Mouse (Mus musculus) heart, adult 2 months (tissue): ENCODE data around the gene Slc38a4. TPM values are rescaled to one million over a fixed set of nuclear protein-coding genes. Genes with fewer than 3 reads are reported as not detected.
A peak's percentile ranks its signal among the peaks of the same experiment; 100 is the strongest.

Experiments used
- DNase-seq, 2 experiments: peaks; one replicate each; pipeline ENCODE4 v3.0.0; 2021
- H3K27ac ChIP-seq: fragments of 200-600 bp; 2 replicates; pipeline ENCODE4 v1.8.1; 2022
- H3K27me3 ChIP-seq: fragments of 200-500 bp; 2 replicates; pipeline ENCODE4 v1.6.1; 2012; ENCODE audit warnings: mild to moderate bottlenecking, low read length, inconsistent platforms, mixed read lengths; ENCODE audit not compliant: control insufficient read depth, insufficient read depth
- H3K36me3 ChIP-seq: fragments of 200-500 bp; 2 replicates; pipeline ENCODE4 v1.6.1; 2012; ENCODE audit warnings: low read length, inconsistent platforms; ENCODE audit not compliant: control insufficient read depth, insufficient read depth
- H3K4me1 ChIP-seq: fragments of 200-500 bp; 2 replicates; pipeline ENCODE4 v1.6.1; 2011; ENCODE audit warnings: low read length; ENCODE audit not compliant: control insufficient read depth, insufficient read depth
- H3K4me3 ChIP-seq: fragments of 200-600 bp; 2 replicates; pipeline ENCODE4 v1.8.1; 2022
- H3K79me2 ChIP-seq: fragments of 200-500 bp; replicated peaks from 2 replicates; pipeline ENCODE4 v1.6.1; 2012; ENCODE audit warnings: mild to moderate bottlenecking, inconsistent platforms, low read length, moderate library complexity, mixed read lengths; ENCODE audit not compliant: control insufficient read depth, insufficient read depth
- H3K9ac ChIP-seq: fragments of 200-500 bp; 2 replicates; pipeline ENCODE4 v1.6.1; 2012; ENCODE audit warnings: low read depth, mild to moderate bottlenecking, control low read depth, inconsistent platforms, low read length, mixed read lengths
- CTCF ChIP-seq: fragments of 200-600 bp; IDR thresholded peaks from 2 replicates; pipeline ENCODE4 v1.8.1; 2022; ENCODE audit warnings: antibody characterized with exemption, mild to moderate bottlenecking, moderate library complexity
- EP300 ChIP-seq: fragments of 200-500 bp; IDR thresholded peaks from 2 replicates; pipeline ENCODE4 v1.6.1; 2011; ENCODE audit warnings: low read depth, low read length, control low read depth; ENCODE audit not compliant: insufficient read depth
- POLR2A ChIP-seq: fragments of 200-500 bp; IDR thresholded peaks from 2 replicates; pipeline ENCODE4 v1.6.1; 2011; ENCODE audit warnings: mild to moderate bottlenecking, low read depth, low read length, control low read depth; ENCODE audit not compliant: insufficient read depth
- WGBS: fragments of 180-500 bp; shearing (Covaris S2); methylation state at CpG from one replicate; pipeline ENCODE4 v1.1.7; 2018; 5-methylcytosine and 5-hydroxymethylcytosine counted together
- intact Hi-C: fragments of 180-260 bp; cut with DNase I; formaldehyde crosslinking; loops from one replicate; pipeline ENCODE4 v1.15.1; 2025
- long read RNA-seq: library from polyadenylated mRNA; stranded (forward); transcript quantifications from one replicate; pipeline ENCODE4 v2.0.0, GENCODE M21; 2021
- polyA plus RNA-seq: library from polyadenylated mRNA; depleted of rRNA; stranded (reverse); fragments of >200 nt; gene quantifications from 2 replicates; pipeline ENCODE4 v1.2.3, GENCODE M21; 2012; rRNA removed
- total RNA-seq, 2 experiments: library from RNA; stranded (reverse); gene quantifications; 2 replicates each; pipeline ENCODE4 v1.2.3; 2021

The Slc38a4 gene
- total RNA-seq (1 to 10 TPM; 5.4 to 6.0 TPM), polyA plus RNA-seq (7.8 and 12.9 TPM in 2 replicates)
- long read RNA-seq, partial matches to known transcripts = 0 of 7 reads
- long read RNA-seq, other reads (novel, unspliced or antisense) = 4 of 7 reads

GRCm38 (mm10) chr15:97055794-97056193 is at the start of gene Slc38a4:
Slc38a4 (minus strand) TSS chr15:97055956.
- peak within 1 kb of the TSS; percentile 26 for H3K27ac ChIP-seq
- no peaks in the 10 kb centered on the region; the same call in 1 of the 2 replicates for H3K27me3 ChIP-seq
- WGBS = 48% methylated on average over 9 of the region's 9 CpGs
- peak within 1 kb of the TSS; percentile 55 for H3K9ac ChIP-seq
- no peaks in the 10 kb centered on the region for H3K4me1 ChIP-seq
- no peak for DNase-seq
- intact Hi-C loops = no loop called here
- H3K36me3 ChIP-seq = no peaks in the 10 kb centered on the region
- no peaks in the 10 kb centered on the region for H3K79me2 ChIP-seq
- H3K4me3 ChIP-seq = peak within 1 kb of the TSS; percentile 43
- TF ChIP-seq EP300 (no peak), CTCF (no peak), POLR2A (no peak)

DNA sequence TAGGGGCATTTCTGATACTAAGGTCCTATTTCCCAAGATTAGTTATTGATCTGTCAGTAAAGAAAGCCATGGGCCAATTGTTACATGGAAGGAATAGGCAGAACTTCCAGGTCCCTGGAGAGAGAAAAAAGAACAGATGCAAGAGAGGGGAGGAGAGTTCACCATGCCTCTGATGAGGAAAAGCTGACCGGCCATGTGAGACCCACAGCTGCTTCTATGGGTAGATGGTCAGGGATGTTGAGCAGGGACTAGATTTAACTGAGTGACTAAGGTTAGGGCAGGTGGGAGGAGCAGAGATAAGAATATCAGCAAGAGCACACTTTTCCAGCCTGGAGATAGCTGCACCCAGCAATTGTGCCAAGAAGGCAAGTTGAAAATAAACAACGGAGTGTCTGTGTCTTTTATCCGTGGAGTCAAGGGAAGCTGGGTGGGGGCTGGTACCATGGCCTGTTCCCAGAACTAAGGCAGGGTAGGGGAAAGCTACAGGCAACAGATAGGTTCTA is 49.2 kb upstream of the Slc38a4 start:
- intact Hi-C loops = no loop called here
- WGBS = 18% methylated on average over 3 of the region's 3 CpGs

DNA sequence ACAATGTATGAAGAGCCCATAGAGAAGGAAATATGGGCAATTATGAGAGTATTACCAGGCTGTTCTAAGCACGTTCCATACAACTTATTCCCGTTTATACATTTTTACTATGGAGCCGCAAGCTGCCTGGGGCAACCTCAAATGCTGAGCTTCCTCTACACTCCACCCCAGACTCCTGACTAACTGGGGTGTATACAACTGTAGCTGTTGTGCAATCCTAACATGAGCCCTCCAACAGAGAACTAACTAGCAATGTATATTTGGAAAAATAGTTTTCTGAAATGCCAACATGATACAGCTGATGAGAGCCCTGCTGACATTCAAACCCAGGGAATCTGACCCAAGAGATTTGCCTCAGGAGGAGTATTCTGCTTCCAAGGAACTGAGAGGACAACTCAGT is 48.3 kb upstream of the Slc38a4 start:
- intact Hi-C loops = no loop called here
- peaks cover 4% of the 10 kb centered on the region; the same call in 1 of the 2 replicates for H3K4me1 ChIP-seq

More for the DNA sequence above, 49.2 kb upstream of the Slc38a4 start:
- Histone ChIP-seq H3K4me3 (no peak overlapping the region), H3K4me1 (peaks cover 4% of the 10 kb centered on the region; the same call in 1 of the 2 replicates), H3K79me2 (no peaks in the 10 kb centered on the region), H3K36me3 (no peaks in the 10 kb centered on the region), H3K27ac (peak overlapping the region; percentile 52), H3K9ac (no peak overlapping the region), H3K27me3 (no peaks in the 10 kb centered on the region)
- DNase-seq = peak in 1 of 2 experiments; percentile 19
- TF ChIP-seq POLR2A (no peak), EP300 (no peak), CTCF (no peak)

GRCm38 (mm10) chr15:97102811-97103210 is 47.1 kb upstream of the Slc38a4 start:
- peaks cover 4% of the 10 kb centered on the region; the same call in 1 of the 2 replicates for H3K4me1 ChIP-seq
- 19% methylated on average over 10 of the region's 10 CpGs for WGBS
- H3K4me3 ChIP-seq = no peak overlapping the region
- no peaks in the 10 kb centered on the region for H3K79me2 ChIP-seq
- TF ChIP-seq CTCF = no peak
- peak; percentile 77 for TF ChIP-seq POLR2A
- H3K9ac ChIP-seq = peak overlapping the region; percentile 29; the same call in 1 of the 2 replicates
- intact Hi-C loops = loop anchor here (2.0 kb wide), 1 partner anchor 100 kb away; no protein-coding TSS in a partner anchor
- H3K27ac ChIP-seq = peak overlapping the region; percentile 89
- DNase-seq = peak; percentile 45 to 66
- H3K27me3 ChIP-seq = no peaks in the 10 kb centered on the region
- no peaks in the 10 kb centered on the region for H3K36me3 ChIP-seq

More for the DNA sequence above, 48.3 kb upstream of the Slc38a4 start:
- Histone ChIP-seq H3K27me3 (no peaks in the 10 kb centered on the region), H3K4me3 (no peak overlapping the region), H3K27ac (peak overlapping the region; percentile 40; the same call in 1 of the 2 replicates), H3K79me2 (no peaks in the 10 kb centered on the region), H3K9ac (no peak overlapping the region), H3K36me3 (no peaks in the 10 kb centered on the region)
- DNase-seq = no peak
- WGBS = 90% methylated on average over 3 of the region's 3 CpGs
- TF ChIP-seq POLR2A = no peak
- no peak for TF ChIP-seq CTCF
- no peak for TF ChIP-seq EP300

GRCm38 (mm10) chr15:97102181-97102580 is 46.4 kb upstream of the Slc38a4 start:
- peak; percentile 43 to 67 for DNase-seq
- TF ChIP-seq CTCF (no peak), POLR2A (0 out of 2 replicates have a peak, but pooled peaks have one; percentile 24), EP300 (0 out of 2 replicates have a peak, but pooled peaks have one; percentile 41)
- H3K36me3 ChIP-seq = no peaks in the 10 kb centered on the region
- H3K4me3 ChIP-seq = no peak overlapping the region
- intact Hi-C loops = loop anchor here (2.0 kb wide), 1 partner anchor 99 kb away; no protein-coding TSS in a partner anchor
- 53% methylated on average over 5 of the region's 5 CpGs for WGBS
- H3K27ac ChIP-seq = peak overlapping the region; percentile 89
- peaks cover 4% of the 10 kb centered on the region; the same call in 1 of the 2 replicates for H3K4me1 ChIP-seq
- H3K9ac ChIP-seq = no peak overlapping the region
- no peaks in the 10 kb centered on the region for H3K27me3 ChIP-seq
- H3K79me2 ChIP-seq = no peaks in the 10 kb centered on the region

- Histone ChIP-seq H3K4me1 (peaks cover 1% of the 10 kb centered on the region; the same call in 1 of the 2 replicates), H3K9ac (no peak overlapping the region), H3K36me3 (no peaks in the 10 kb centered on the region), H3K79me2 (no peaks in the 10 kb centered on the region), H3K27ac (no peak overlapping the region), H3K4me3 (no peak overlapping the region), H3K27me3 (no peaks in the 10 kb centered on the region)
- WGBS = 96% methylated on average over 10 of the region's 10 CpGs
- intact Hi-C loops = no loop called here
- TF ChIP-seq CTCF = no peak
- TF ChIP-seq POLR2A = no peak
- no peak for TF ChIP-seq EP300
- no peak for DNase-seq
Measured at GRCm38 (mm10) chr15:97099101-97099500, 43.3 kb upstream of the Slc38a4 start.
